Mouse (Mus musculus): ENCODE measurements around the gene Plk1.

The Plk1 gene

DNA sequence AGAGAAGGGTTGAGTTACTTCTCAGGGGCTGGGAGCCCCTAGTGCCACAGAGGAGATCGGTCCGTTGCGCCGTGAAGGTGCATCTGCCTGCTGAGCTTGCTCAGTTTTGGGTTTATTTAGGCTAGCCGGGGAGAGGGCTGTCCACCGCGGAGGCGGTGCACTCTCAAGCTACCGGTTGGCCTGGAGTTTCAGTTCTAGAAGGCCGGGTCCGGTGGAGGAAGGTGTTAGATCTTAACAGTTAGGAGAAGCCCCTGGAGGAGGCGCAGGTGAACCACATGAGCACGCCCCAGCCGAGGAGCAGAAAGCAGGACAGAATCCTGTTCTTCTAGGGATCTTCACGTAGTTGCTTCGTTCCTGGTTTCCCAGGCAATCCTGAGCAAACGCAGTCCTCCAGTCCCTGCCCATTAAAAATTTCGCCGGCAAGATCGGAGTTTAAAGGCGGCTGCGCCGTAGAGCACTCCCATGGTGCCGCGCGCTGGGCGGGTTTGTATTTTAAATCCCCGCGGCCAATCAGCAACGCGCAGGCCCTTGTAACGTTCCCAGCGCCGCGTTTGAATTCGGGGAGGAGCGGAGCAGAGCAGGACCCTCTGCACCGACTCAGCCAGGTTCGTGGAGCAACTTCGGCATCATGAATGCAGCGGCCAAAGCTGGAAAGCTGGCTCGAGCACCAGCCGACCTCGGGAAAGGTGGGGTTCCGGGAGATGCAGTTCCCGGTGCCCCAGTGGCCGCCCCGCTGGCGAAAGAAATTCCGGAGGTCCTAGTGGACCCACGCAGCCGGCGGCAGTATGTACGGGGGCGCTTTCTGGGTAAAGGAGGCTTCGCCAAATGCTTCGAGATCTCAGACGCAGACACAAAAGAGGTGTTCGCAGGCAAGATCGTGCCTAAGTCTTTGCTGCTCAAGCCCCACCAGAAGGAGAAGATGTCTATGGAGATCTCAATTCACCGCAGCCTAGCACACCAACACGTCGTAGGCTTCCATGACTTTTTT is at the start of gene Plk1:
Gene Plk1, plus strand, starts transcription at position 525 of the 988 bp plus-strand sequence.
- DNase-seq (ENCODE audit: low read depth in 1 of 2, low spot score in 2 of 2), result peak in 1 of 2 experiments; percentile 25

- no peak for DNase-seq (ENCODE audit: low read depth in 1 of 2, low spot score in 2 of 2)
These were observed 35.7 kb upstream of the Plk1 start for GRCm38 (mm10) chr7:122123518-122123917.

DNA sequence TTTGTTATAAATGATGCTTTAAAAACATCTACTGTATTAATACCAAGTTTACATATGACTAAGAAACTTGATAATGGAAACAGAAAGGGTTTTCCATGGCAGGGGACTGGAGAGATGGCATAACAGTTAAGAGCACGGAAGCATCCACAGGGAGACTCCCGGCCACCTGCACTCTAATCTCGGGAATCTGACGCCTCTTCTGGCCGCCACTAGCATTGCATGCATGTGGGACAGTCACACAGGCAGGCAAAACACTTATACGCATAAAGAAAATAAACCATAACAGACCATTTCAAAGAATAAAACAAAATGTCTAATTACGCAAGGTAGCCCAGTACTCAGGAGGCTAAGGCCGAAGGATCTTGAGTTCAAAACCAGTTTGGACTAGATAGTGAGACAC is 33.6 kb upstream of the Plk1 start:
- no peak for DNase-seq (ENCODE audit: low read depth in 1 of 2, low spot score in 2 of 2)

- DNase-seq (ENCODE audit: low read depth in 1 of 2, low spot score in 2 of 2), result no peak
These were observed 32.3 kb upstream of the Plk1 start for GRCm38 (mm10) chr7:122126946-122127345.

DNA sequence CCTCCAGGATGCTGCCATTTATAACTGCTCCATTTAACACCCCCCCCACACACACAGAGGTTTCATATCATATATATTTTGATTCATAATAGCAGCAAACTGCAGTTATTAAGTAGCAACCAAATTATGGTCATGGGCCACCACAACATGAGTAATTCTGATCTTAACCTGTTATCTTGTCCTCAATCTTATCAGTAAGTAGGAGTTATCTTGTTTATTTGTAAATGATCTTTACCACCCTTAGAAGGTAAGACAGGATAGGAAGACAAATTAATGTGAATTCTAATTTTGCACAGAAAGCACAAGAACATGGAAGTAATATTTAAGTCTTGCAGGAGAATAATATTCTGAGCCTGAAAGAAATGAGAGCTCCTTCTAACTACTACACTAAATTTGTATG is 27.4 kb upstream of the Plk1 start:
- DNase-seq (ENCODE audit: low read depth in 1 of 2, low spot score in 2 of 2), result no peak

DNA sequence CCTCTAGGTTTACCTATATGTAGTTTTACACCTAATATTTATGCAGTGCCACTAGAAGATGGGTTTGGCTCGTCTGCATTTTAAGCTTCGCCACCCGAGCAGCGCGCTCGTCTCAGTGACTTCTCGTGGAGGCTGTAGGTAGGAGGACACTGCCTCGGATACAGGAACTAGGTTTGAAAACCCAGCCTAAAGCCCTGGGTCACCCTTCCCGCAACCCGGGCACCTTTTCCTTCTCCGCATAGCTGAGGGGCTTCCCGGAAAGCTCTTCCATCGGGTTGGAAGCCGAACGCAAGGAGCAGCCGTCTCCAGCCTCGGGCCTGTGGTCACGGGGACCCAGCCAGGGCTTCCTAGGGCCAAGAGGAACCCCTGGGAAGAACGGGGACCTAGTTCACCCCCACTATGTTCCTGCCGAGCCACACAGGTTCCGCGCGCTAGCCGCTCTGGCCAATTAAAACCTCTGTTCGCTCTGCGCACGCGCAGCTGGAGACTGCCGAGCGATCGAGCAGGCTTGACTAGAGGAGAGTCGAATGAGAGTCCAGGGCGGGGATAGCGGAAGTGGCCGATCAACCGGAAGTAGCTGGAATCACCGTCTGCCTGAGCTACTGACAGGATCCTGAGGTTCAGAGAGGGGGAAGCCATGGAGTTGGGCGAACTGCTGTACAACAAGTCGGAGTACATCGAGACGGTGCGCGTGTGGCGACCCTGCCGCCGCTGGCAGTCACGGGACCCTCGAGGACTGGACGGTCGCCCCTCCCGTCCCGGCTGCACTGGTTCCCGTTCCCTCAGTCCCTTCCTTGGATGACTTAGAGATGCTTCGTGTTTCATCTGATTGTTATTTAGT is 26.5 kb upstream of the Plk1 start, which contains the start of the genes Palb2 and Dctn5:
Gene Palb2, minus strand, starts transcription at position 489 of the 841 bp plus-strand sequence.
Gene Dctn5, plus strand, starts transcription at position 545 of the 841 bp plus-strand sequence.
- DNase-seq (ENCODE audit: low read depth in 1 of 2, low spot score in 2 of 2), result peak; percentile 96 to 98

- DNase-seq (ENCODE audit: low read depth in 1 of 2, low spot score in 2 of 2), result no peak
These were observed 26.0 kb upstream of the Plk1 start for GRCm38 (mm10) chr7:122133338-122133625.

DNA sequence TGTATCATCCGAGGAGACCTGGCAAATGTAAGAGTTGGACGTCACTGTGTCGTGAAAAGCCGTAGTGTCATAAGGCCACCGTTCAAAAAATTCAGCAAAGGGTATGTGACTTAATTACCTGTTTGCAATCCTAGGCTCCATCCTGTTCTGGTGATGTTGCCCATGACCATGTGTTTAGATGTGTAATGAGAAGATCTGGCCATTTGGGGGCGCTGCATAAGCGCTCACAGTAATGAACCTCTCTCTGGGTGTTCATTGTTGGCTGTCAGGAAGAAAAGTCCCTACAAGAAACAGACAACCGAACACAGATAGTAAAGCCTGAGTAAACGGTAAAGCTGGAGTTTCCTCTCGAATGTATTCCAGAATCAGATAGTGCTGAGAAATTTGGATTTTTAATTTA is 24.2 kb upstream of the Plk1 start:
- DNase-seq (ENCODE audit: low read depth in 1 of 2, low spot score in 2 of 2), result no peak

- DNase-seq (ENCODE audit: low read depth in 1 of 2, low spot score in 2 of 2), result no peak
These were observed 22.2 kb upstream of the Plk1 start for GRCm38 (mm10) chr7:122137071-122137470.

- no peak for DNase-seq (ENCODE audit: low read depth in 1 of 2, low spot score in 2 of 2)
These were observed 21.0 kb upstream of the Plk1 start for GRCm38 (mm10) chr7:122138190-122138589.

DNA sequence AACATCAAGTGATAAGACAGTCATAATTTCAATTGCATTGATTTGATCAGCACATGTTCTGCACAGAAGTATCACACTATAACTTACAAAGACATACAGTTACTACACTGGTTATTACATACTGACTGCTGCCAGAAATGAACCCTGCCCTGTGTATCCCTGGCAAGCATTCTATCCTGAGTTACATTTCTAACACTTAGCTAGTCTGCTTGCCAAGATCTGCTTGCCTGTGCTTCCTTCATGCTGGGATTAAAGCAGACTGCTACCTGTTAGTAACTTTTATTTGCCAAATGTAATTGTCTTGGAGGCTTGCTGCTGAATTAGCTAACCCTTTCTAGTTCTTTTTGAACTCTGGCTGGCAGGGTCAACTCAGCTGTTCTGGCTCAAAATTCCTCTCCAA is 18.2 kb upstream of the Plk1 start:
- no peak for DNase-seq (ENCODE audit: low read depth in 1 of 2, low spot score in 2 of 2)

- DNase-seq (ENCODE audit: low read depth in 1 of 2, low spot score in 2 of 2), result no peak
These were observed 6.8 kb upstream of the Plk1 start for GRCm38 (mm10) chr7:122152473-122152872.

GRCm38 (mm10) chr7:122158488-122158887 is 751 bp upstream of the Plk1 start:
- no peak for DNase-seq (ENCODE audit: low read depth in 1 of 2, low spot score in 2 of 2)

- no peak for DNase-seq (ENCODE audit: low read depth in 1 of 2, low spot score in 2 of 2)
These were observed 798 bp downstream of the Plk1 start for GRCm38 (mm10) chr7:122160037-122160436.

DNA sequence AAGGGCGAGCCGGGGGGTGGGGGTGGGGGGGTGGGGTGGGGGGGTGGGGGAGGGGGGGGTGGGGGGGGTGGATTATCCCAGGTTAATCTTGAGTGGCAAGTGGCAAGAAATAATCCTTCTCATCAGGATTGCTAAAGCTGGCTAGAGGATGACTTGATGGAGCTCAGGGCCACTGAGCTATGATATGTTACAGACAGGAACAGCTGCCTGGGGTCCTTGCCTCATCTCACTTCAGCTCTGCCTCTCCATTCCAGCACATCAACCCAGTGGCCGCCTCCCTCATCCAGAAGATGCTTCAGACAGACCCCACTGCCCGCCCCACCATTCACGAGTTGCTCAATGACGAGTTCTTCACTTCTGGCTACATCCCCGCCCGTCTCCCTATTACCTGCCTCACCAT is 4.5 kb downstream of the Plk1 start:
- DNase-seq (ENCODE audit: low read depth in 1 of 2, low spot score in 2 of 2), result no peak

DNA sequence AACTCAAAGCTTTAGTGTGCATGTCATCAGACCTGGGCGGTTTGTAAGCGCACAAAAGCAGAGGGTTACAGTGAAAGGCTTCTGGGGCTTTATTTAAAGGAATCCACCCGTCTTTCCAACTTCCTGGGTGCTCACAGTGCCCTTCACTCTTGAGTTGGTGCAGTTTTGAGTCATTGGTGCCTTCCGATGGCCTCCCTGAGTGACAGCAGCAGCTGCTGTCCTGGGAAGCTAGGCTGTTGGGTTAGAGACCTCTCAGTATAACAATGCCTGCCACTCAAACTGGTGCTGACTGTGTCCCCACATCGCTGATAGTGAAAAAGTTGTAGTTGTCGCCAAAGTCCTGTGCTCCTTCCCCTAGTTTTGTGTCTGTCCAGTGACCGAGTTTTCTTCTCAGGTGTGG is 8.0 kb downstream of the Plk1 start:
- no peak for DNase-seq (ENCODE audit: low read depth in 1 of 2, low spot score in 2 of 2)

GRCm38 (mm10) chr7:122170705-122171104 is 11.5 kb downstream of the Plk1 start:
- DNase-seq (ENCODE audit: low read depth in 1 of 2, low spot score in 2 of 2), result no peak

- DNase-seq (ENCODE audit: low read depth in 1 of 2, low spot score in 2 of 2), result no peak
These were observed 12.4 kb downstream of the Plk1 start for GRCm38 (mm10) chr7:122171613-122172012.

DNA sequence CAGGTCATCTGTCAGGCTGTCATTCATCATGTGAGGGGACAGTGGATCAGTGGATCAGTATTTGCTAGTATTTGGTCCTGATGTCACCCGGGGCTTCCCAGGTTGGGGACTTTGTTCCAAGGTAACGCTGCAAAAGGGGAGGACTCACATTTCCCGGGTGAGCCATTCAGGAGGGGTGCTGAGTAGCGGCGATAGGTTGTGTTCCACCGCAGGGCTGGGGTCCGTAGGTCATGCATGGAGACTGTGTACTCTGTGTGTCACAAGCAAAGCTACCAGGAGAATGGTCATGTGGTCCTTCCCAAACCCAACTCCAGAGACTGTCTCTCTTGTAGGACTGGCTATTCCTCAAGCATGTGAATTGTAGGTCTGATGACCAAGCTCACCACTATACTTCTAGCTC is 21.5 kb downstream of the Plk1 start:
- no peak for DNase-seq (ENCODE audit: low read depth in 1 of 2, low spot score in 2 of 2)

- no peak for DNase-seq (ENCODE audit: low read depth in 1 of 2, low spot score in 2 of 2)
These were observed 25.3 kb downstream of the Plk1 start for GRCm38 (mm10) chr7:122184569-122184968.

- DNase-seq (ENCODE audit: low read depth in 1 of 2, low spot score in 2 of 2), result no peak
These were observed 26.8 kb downstream of the Plk1 start, which contains the start of gene Ern2 for GRCm38 (mm10) chr7:122186043-122186442. Ern2 (minus strand) TSS chr7:122186207.

DNA sequence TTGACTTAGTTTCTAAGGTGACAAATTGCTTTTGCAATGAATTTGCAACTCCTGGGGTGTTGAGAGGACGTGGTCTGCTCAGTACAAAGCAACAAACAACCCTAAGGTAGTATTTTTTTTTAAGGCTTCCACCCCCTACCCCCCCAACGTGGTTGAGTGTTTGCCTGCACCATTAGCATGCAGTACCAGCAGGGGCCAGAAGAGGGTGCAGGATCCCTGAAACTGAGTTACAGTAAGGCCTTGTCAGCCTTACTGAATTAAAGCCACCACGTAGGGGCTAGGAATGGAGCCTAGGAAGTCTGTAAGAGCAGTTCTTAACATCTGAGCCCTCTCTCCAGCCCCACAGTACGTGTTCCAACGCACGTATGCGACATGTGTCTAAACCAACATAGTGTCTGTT is 30.2 kb downstream of the Plk1 start:
- DNase-seq (ENCODE audit: low read depth in 1 of 2, low spot score in 2 of 2), result peak in 1 of 2 experiments; percentile 25
